Mouse (Mus musculus): ENCODE data around the gene Uqcr10. TPM values are rescaled to one million over a fixed set of nuclear protein-coding genes. Genes with fewer than 3 reads are reported as not detected.

Uqcr10 gene
- polyA plus RNA-seq, 1 experiment from 2014 or later, result 889 TPM

- Histone ChIP-seq H3K4me2 (no peak overlapping the region), H3K4me3 (replicated peaks) (no peak overlapping the region), H3K36me3 (0 out of 2 replicates have a peak, but pooled peaks cover 7% of the 10 kb centered on the region), H3K4me1 (0 out of 2 replicates have a peak, but pooled peaks cover 5% of the 10 kb centered on the region), H3K9ac (no peak overlapping the region), H3K27me3 (no peaks in the 10 kb centered on the region), H3K27ac (no peak overlapping the region), H3K9me3 (replicated peaks) (no peaks in the 10 kb centered on the region)
- WGBS, result 64% methylated on average over 7 of the region's 7 CpGs
- no peak for ATAC-seq (replicated peaks; ENCODE audit: low FRiP score)
Measured at GRCm38 (mm10) chr11:4731781-4732180, 27.6 kb upstream of the Uqcr10 start.

- H3K27ac ChIP-seq, result no peak overlapping the region
- 0 out of 2 replicates have a peak, but pooled peaks cover 5% of the 10 kb centered on the region for H3K4me1 ChIP-seq
- no peak overlapping the region for H3K4me2 ChIP-seq
- no peak for ATAC-seq (replicated peaks; ENCODE audit: low FRiP score)
- peaks cover 10% of the 10 kb centered on the region; the same call in 1 of the 2 replicates for H3K36me3 ChIP-seq
- H3K27me3 ChIP-seq, result no peaks in the 10 kb centered on the region
- WGBS, result 84% methylated on average over 5 of the region's 5 CpGs
- H3K4me3 ChIP-seq (replicated peaks), result no peak overlapping the region
- no peaks in the 10 kb centered on the region for H3K9me3 ChIP-seq (replicated peaks)
- no peak overlapping the region for H3K9ac ChIP-seq
Measured at GRCm38 (mm10) chr11:4730913-4731312, 26.8 kb upstream of the Uqcr10 start.

GRCm38 (mm10) chr11:4730096-4730495, 26.0 kb upstream of the Uqcr10 start:
- 0 out of 2 replicates have a peak overlapping the region, but pooled peaks have one; percentile 22 for H3K27ac ChIP-seq
- ATAC-seq (replicated peaks; ENCODE audit: low FRiP score), result no peak
- H3K9me3 ChIP-seq (replicated peaks), result no peaks in the 10 kb centered on the region

GRCm38 (mm10) chr11:4729603-4730002, 25.5 kb upstream of the Uqcr10 start:
- Histone ChIP-seq H3K27ac (0 out of 2 replicates have a peak overlapping the region, but pooled peaks have one; percentile 22), H3K9ac (no peak overlapping the region), H3K27me3 (no peaks in the 10 kb centered on the region), H3K9me3 (replicated peaks) (no peaks in the 10 kb centered on the region), H3K4me2 (no peak overlapping the region), H3K4me3 (replicated peaks) (no peak overlapping the region), H3K36me3 (peaks cover 20% of the 10 kb centered on the region; the same call in 1 of the 2 replicates), H3K4me1 (no peaks in the 10 kb centered on the region)
- WGBS, result 44% methylated on average over 12 of the region's 12 CpGs
- ATAC-seq (replicated peaks; ENCODE audit: low FRiP score), result no peak

More at GRCm38 (mm10) chr11:4730096-4730495, 26.0 kb upstream of the Uqcr10 start:
- Histone ChIP-seq H3K9ac (no peak overlapping the region), H3K4me2 (no peak overlapping the region), H3K36me3 (peaks cover 17% of the 10 kb centered on the region; the same call in 1 of the 2 replicates), H3K4me3 (replicated peaks) (no peak overlapping the region), H3K27me3 (no peaks in the 10 kb centered on the region), H3K4me1 (no peaks in the 10 kb centered on the region)
- WGBS, result 81% methylated on average over 6 of the region's 6 CpGs

- Histone ChIP-seq H3K4me1 (peaks cover 16% of the 10 kb centered on the region; the same call in 1 of the 2 replicates), H3K9ac (no peak overlapping the region), H3K36me3 (peaks cover 37% of the 10 kb centered on the region; the same call in 1 of the 2 replicates), H3K9me3 (replicated peaks) (no peaks in the 10 kb centered on the region), H3K27ac (no peak overlapping the region), H3K4me2 (no peak overlapping the region), H3K4me3 (replicated peaks) (no peak overlapping the region), H3K27me3 (no peaks in the 10 kb centered on the region)
- WGBS, result 60% methylated on average over 8 of the region's 8 CpGs
- ATAC-seq (replicated peaks; ENCODE audit: low FRiP score), result no peak
Measured at GRCm38 (mm10) chr11:4721728-4722127, 17.6 kb upstream of the Uqcr10 start.

GRCm38 (mm10) chr11:4720900-4721580, 16.9 kb upstream of the Uqcr10 start:
- H3K4me3 ChIP-seq (replicated peaks), result no peak overlapping the region
- peaks cover 16% of the 10 kb centered on the region; the same call in 1 of the 2 replicates for H3K4me1 ChIP-seq
- H3K36me3 ChIP-seq, result peaks cover 35% of the 10 kb centered on the region; the same call in 1 of the 2 replicates
- 38% methylated on average over 7 of the region's 7 CpGs for WGBS
- H3K27me3 ChIP-seq, result no peaks in the 10 kb centered on the region
- H3K4me2 ChIP-seq, result no peak overlapping the region
- H3K27ac ChIP-seq, result no peak overlapping the region
- no peak for ATAC-seq (replicated peaks; ENCODE audit: low FRiP score)
- H3K9ac ChIP-seq, result no peak overlapping the region
- H3K9me3 ChIP-seq (replicated peaks), result no peaks in the 10 kb centered on the region

- Histone ChIP-seq H3K27me3 (no peaks in the 10 kb centered on the region), H3K9me3 (replicated peaks) (no peaks in the 10 kb centered on the region), H3K9ac (no peak overlapping the region), H3K27ac (no peak overlapping the region), H3K4me3 (replicated peaks) (no peak overlapping the region), H3K4me2 (no peak overlapping the region), H3K36me3 (peaks cover 29% of the 10 kb centered on the region; the same call in 1 of the 2 replicates), H3K4me1 (peaks cover 16% of the 10 kb centered on the region; the same call in 1 of the 2 replicates)
- 54% methylated on average over 11 of the region's 11 CpGs for WGBS
- ATAC-seq (replicated peaks; ENCODE audit: low FRiP score), result no peak
Measured at GRCm38 (mm10) chr11:4720393-4720792, 16.3 kb upstream of the Uqcr10 start.

GRCm38 (mm10) chr11:4719961-4720360, 15.8 kb upstream of the Uqcr10 start:
- ATAC-seq (replicated peaks; ENCODE audit: low FRiP score), result no peak
- Histone ChIP-seq H3K9ac (no peak overlapping the region), H3K9me3 (replicated peaks) (no peaks in the 10 kb centered on the region), H3K36me3 (peaks cover 27% of the 10 kb centered on the region; the same call in 1 of the 2 replicates), H3K27ac (no peak overlapping the region), H3K4me2 (no peak overlapping the region), H3K27me3 (no peaks in the 10 kb centered on the region), H3K4me1 (peaks cover 16% of the 10 kb centered on the region; the same call in 1 of the 2 replicates), H3K4me3 (replicated peaks) (no peak overlapping the region)
- 82% methylated on average over 9 of the region's 9 CpGs for WGBS

- Histone ChIP-seq H3K36me3 (peaks cover 14% of the 10 kb centered on the region; the same call in 1 of the 2 replicates), H3K4me2 (no peak overlapping the region), H3K9me3 (replicated peaks) (no peaks in the 10 kb centered on the region), H3K9ac (no peak overlapping the region), H3K4me1 (peaks cover 16% of the 10 kb centered on the region; the same call in 1 of the 2 replicates), H3K27me3 (no peaks in the 10 kb centered on the region), H3K27ac (no peak overlapping the region), H3K4me3 (replicated peaks) (no peak overlapping the region)
- WGBS, result 81% methylated on average over 5 of the region's 5 CpGs
- no peak for ATAC-seq (replicated peaks; ENCODE audit: low FRiP score)
Measured at GRCm38 (mm10) chr11:4718548-4718947, 14.4 kb upstream of the Uqcr10 start.

- WGBS, result 89% methylated on average over 5 of the region's 5 CpGs
Measured at GRCm38 (mm10) chr11:4716530-4717236, 12.5 kb upstream of the Uqcr10 start.

GRCm38 (mm10) chr11:4715596-4715995, 11.5 kb upstream of the Uqcr10 start:
- H3K27me3 ChIP-seq, result no peaks in the 10 kb centered on the region
- no peak for ATAC-seq (replicated peaks; ENCODE audit: low FRiP score)
- no peak overlapping the region for H3K4me2 ChIP-seq
- no peak overlapping the region for H3K27ac ChIP-seq
- H3K4me1 ChIP-seq, result peaks cover 6% of the 10 kb centered on the region; the same call in 1 of the 2 replicates
- H3K9me3 ChIP-seq (replicated peaks), result no peaks in the 10 kb centered on the region
- H3K4me3 ChIP-seq (replicated peaks), result no peak overlapping the region
- no peak overlapping the region for H3K9ac ChIP-seq
- no peaks in the 10 kb centered on the region for H3K36me3 ChIP-seq
- WGBS, result 72% methylated on average over 4 of the region's 4 CpGs

More at GRCm38 (mm10) chr11:4716530-4717236, 12.5 kb upstream of the Uqcr10 start:
- Histone ChIP-seq H3K4me1 (peaks cover 12% of the 10 kb centered on the region; the same call in 1 of the 2 replicates), H3K27me3 (no peaks in the 10 kb centered on the region), H3K9ac (no peak overlapping the region), H3K4me2 (no peak overlapping the region), H3K27ac (no peak overlapping the region), H3K36me3 (no peaks in the 10 kb centered on the region), H3K4me3 (replicated peaks) (no peak overlapping the region), H3K9me3 (replicated peaks) (no peaks in the 10 kb centered on the region)
- no peak for ATAC-seq (replicated peaks; ENCODE audit: low FRiP score)

GRCm38 (mm10) chr11:4714727-4715126, 10.6 kb upstream of the Uqcr10 start:
- ATAC-seq (replicated peaks; ENCODE audit: low FRiP score), result no peak
- H3K4me2 ChIP-seq, result no peak overlapping the region
- 83% methylated on average over 4 of the region's 4 CpGs for WGBS

More at GRCm38 (mm10) chr11:4714727-4715126, 10.6 kb upstream of the Uqcr10 start:
- Histone ChIP-seq H3K9ac (no peak overlapping the region), H3K4me3 (replicated peaks) (no peak overlapping the region), H3K4me1 (peaks cover 5% of the 10 kb centered on the region; the same call in 1 of the 2 replicates), H3K36me3 (no peaks in the 10 kb centered on the region), H3K9me3 (replicated peaks) (no peaks in the 10 kb centered on the region), H3K27ac (no peak overlapping the region), H3K27me3 (no peaks in the 10 kb centered on the region)

Measured in kidney, embryonic 15.5 days (tissue).